Mouse (Mus musculus): ENCODE results near the gene Dimt1. TPM values are rescaled to one million over a fixed set of nuclear protein-coding genes. Genes with fewer than 3 reads are reported as not detected.
"Not testable (repeated sequence)": the region's sequence is repeated elsewhere in the genome, so short reads cannot be mapped to it uniquely, and the experiment has no call there.

The Dimt1 gene
- total RNA-seq (2022), result 10 to 100 TPM; 19.8 to 30.2 (median 22.3) TPM

DNA sequence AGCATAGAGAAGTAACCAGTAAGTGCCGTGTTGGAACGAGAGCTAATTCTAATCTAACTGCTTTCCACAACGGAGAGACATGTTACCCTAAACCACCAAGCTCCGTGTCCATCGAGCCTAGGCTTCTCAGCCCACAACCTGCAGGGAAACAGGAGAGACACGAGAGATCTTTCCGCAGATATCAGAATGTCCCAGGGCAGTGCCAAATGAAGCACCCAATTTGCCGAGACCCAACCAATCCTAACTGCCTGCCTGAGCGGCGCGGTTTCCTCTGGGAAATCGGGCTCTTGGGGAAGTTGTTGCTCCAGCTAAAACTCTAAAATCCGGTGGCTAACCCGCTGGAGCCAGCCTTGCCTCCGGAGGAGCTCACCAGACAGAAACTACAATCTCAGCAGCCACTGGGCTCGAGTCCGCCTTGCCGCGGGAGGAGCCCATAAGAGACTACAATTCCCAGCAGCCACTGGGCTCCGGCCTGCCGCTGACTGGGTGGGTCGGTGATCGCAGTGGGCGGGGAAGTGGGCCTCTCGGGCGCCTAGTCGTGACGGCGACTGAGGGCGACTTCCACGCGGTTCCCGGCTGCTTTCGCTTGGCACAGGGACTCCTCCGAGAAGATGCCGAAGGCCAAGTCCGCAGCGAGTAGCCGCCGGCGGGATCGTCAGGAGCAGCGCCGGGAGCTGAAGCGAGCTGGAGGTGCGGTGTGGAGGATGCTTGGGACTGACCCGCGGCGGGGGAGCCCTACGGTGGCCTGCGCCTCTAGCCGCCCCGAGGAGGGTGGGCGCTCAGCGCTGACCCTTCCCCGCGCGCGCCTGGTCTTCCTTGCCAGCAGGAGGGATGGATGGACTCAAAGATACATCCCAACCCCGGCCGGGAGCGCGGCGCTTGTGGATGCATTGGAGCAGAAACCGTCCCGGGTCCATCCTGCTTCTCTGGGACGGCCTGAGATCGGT lies at the start of gene Dimt1:
TSS of gene Dimt1 (plus strand) at position 534 of the 947 bp plus-strand sequence.
- peak; percentile 93 to 94 for DNase-seq (ENCODE audit: low spot score in 2 of 2)

DNA sequence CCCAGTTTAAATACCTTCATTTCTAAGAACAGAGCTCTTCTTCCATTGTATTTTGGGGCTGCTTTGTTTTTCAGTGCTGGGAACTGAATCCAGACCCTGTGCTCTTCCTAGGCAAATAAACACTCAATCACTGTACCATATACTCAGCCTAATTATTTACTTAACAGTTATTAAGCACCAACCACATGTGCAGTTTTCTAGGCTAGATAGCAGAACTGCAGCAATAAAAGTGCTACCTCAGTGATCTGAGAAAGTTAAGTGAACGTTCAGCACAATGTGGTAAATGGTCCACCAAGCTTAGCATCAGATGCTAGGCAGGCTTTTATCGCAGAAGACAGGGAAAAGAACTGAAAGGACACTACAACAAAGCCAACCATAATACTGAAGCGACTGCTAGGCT lies 42.3 kb upstream of the Dimt1 start:
- no peak for DNase-seq (ENCODE audit: low spot score in 2 of 2)

DNA sequence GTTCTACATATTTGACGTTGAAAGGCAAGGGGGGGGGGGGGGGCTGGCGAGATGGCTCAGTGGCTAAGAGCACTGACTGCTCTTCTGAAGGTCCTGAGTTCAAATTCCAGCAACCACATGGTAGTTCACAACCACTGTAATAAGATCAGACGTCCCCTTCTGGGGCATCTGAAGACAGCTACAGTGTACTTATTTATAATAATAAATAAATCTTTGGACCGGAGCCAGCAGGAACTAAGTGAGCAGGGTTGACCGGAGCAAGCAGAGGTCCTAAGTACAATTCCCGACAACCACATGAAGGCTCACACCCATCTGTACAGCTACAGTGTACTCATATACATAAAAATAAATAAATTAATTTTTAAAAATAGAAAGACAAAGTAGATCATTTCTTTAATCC lies 41.8 kb upstream of the Dimt1 start:
- DNase-seq (ENCODE audit: low spot score in 2 of 2), result not testable (repeated sequence)

DNA sequence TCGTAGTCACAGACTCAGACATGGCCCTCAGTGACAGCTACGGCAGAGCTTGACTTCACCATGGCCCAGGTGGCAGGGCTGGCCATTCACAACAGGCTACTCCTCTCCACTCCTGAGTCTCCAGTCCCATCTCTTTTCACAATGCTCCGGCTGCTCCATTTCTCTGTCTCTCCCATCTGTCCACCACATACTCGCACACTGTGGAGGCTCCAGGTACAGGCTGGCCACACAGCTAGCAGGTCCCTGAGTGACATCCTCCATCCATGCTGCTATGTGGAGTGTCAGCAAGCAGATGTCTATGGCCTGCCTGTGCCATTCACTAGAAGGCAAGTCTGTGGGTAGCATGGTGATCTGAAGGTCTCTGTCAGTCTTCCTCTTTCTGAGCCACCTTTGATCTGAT lies 39.7 kb upstream of the Dimt1 start:
- DNase-seq (ENCODE audit: low spot score in 2 of 2), result no peak

DNA sequence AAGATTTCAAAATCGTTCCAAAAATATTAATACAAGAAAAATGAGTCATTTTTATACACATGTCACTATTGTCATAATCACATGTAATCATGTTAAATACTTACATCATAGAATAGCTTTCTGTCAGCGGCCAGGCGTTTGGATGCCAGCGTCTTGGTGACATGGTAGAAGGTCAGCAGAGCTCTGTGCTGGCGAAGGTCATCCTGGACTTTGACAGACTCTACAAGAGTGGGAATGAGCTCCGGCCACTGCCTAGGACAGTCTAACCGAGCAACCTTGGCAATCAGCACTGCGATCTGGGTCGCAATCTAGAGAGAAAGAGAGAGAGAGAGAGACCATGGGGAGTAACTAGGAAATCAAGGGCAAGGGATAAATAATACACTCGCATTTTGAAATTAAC lies 36.8 kb upstream of the Dimt1 start:
- no peak for DNase-seq (ENCODE audit: low spot score in 2 of 2)

DNA sequence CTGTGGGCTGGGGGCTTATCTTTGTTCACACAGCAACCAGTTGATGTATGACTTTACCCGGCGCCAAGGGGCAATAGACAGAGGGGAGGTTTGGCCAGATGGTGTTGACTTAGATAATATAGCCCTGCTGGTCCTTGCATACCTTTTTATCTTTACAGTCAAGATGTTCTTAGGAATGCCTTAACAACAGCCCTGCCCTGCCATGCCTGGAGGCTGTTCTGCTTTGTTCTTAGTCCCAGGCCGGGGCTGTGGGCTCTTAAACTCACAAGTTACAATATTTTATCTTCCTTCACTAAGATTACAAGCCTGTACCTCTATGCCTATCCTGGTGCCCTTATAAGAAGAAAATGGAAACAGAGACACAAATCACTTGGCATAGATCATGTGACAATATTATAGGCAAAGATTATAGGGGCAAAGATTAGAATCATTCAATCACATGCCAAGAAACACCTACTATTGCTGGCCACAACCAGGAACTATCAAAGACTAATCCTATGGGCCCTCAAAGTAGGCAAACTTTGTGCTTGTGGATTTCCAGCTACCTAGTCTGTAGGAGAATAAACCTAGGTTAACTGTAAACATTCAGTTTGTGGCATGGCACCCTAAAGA lies 33.7 kb upstream of the Dimt1 start:
- DNase-seq (ENCODE audit: low spot score in 2 of 2), result no peak

DNA sequence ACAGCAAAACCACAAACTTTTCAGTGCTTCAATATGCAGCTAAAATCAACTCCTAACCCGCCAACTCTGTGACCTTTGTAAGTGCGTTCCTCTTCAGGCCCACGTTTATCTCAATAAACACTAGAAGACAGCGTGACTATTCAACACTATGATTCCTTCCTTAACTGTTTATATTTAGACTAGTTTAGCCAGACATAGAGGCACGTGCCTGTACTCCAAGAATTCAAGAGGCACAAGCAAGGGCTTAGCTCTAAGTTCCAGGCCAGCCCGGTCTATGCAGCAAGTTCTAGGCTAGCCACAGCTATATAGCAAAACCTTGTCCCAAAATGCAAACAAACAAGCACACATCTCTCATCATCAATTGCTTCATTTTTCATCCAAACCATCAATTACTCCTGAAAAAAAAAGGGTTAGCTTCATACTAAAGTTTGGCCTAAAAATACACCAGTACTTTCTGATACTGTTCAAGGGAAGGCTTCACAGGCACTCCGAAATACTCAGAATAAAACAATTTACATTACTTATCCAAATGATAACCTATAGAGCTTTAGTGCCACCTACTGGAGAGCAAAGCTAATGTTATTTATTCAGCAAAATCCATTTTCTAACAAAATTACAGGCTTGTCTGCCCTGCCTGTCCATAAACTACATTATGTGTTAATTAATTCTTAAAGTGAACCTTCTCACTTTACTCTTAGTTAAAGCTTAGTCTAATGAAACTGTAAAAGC lies 28.4 kb upstream of the Dimt1 start:
- DNase-seq (ENCODE audit: low spot score in 2 of 2), result no peak

DNA sequence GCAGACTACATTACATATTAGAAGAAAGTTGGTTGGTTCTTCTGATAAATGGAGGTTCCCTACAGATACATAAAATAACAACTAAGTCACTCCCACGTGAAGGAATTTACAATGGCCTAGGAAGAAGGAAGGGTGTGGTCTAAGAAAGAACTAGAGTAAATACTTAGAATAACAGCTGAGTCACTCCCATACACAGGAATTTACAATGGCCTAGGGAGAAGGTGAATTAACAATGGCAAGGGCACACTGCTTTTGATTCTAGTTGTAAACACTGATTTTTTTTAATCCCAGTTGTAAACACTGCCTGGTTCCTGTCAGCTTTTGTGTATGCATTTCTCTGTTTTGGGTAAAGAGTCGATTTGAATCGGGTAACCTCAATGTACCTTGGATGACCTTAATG lies 21.0 kb upstream of the Dimt1 start:
- not testable (repeated sequence) for DNase-seq (ENCODE audit: low spot score in 2 of 2)

DNA sequence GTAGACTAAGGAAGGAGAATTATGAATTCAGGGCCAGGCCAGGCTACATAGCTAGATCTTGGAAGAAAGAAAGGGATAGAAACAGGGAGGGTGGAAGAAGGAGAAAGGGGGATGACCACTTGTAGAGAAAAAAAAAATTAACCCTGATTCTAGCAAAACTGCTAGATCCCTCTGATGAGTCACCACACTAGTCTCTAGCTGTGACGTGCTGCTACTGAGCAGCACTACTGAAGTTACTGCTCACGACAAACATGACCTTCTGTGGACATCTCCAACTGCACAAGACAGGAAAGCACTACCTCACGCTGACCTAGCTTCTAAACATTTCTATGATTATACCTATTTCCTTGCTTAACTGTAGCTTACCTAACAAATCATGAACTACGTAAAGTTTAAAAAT lies 18.6 kb upstream of the Dimt1 start:
- DNase-seq (ENCODE audit: low spot score in 2 of 2), result no peak

DNA sequence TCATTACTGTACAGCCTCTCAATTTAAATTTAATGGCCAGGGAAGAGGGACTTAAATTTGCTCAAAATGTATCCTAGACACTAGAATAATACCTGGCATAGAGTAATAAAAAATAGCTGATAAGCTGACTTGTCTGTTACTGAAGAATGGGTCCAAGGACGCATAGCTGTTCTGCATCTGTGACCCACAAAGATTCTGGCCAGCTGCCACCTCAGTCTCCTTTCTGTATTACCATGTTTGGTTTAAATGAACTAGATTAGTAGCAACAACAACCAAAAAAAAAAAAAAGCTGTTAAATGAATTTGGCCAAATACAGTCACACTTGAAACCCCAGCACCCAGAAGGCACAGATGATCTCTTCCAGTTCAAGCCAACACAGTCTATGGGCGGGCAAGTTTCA lies 17.7 kb upstream of the Dimt1 start:
- DNase-seq (ENCODE audit: low spot score in 2 of 2), result no peak

DNA sequence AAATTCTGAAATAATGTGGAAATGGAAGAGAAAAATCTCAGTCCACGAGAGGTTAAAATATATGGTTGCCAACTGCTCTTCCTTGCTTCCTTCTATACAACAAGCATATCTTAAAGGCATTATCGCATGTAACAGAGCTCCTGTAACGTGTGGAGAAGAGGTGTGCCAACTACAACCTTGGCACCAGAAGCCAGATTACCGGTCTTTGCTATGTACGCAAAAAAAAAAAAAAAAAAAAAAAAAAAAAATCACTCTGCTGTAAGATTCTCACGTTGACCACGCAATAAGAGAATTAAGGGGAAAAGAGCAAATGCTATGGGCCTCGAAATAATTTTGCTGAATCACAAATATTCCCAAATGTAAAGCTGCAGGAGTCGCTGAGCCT lies 11.1 kb upstream of the Dimt1 start:
- no peak for DNase-seq (ENCODE audit: low spot score in 2 of 2)

DNA sequence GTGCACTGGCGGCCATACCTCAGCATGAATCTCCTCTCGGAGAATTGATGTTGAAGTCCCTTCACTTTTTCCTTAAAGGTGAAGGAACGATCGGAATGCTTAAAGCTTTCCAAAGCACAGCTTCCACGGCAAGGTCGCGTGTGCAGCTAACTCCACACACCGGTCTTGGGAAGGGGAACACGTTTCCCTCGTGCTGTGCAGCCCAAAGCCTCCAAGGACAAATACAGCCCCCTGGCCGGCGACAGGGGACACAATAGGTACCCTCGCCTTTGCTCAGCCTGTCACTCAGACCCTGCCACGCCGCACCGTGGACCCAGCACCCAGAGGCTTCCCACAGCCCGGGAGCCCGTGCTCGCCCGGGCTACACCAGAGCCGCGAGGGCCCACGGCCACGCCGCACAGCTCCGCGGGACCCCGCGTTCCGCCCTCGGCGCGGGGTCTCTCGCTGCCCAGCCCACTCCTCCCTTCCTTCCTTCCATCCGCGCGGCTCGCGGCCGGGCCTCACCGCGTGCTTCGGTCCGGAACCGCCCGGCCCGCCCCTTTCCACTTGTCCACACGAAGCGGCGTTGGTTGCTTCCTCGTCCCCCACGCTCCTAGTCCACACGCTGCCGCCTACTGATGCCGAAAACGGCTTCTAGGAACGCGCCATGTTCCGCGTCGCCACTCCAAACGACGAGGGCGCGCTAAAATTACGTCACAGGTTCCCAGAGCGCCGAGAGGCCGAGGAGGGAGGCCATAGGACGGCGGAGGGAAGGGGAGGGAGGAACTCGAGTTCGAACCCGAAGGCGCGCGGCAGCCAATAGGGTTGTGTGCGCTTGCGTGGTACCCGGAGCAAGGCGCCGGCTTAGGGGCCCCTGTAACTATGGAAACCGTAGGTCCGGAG lies 10.4 kb upstream of the Dimt1 start, which contains the start of gene Ipo11:
TSS of gene Ipo11 (minus strand) at position 703 of the 882 bp plus-strand sequence.
- peak; percentile 91 to 92 for DNase-seq (ENCODE audit: low spot score in 2 of 2)

DNA sequence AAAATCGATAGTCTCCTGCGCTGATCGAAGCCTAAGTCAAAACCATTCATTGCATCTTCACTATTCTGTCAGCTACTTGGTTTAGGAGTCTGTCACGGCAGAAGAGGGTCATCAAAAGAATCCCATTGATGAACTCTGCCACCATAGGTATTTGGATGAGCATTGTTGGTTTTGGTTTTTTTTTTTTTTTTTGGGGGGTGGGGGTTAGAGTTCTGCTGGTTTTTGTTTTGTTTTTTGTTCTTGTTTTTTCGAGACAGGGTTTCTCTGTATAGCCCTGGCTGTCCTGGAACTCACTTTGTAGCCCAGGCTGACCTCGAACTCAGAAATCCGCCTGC lies 9.8 kb upstream of the Dimt1 start:
- no peak for DNase-seq (ENCODE audit: low spot score in 2 of 2)

DNA sequence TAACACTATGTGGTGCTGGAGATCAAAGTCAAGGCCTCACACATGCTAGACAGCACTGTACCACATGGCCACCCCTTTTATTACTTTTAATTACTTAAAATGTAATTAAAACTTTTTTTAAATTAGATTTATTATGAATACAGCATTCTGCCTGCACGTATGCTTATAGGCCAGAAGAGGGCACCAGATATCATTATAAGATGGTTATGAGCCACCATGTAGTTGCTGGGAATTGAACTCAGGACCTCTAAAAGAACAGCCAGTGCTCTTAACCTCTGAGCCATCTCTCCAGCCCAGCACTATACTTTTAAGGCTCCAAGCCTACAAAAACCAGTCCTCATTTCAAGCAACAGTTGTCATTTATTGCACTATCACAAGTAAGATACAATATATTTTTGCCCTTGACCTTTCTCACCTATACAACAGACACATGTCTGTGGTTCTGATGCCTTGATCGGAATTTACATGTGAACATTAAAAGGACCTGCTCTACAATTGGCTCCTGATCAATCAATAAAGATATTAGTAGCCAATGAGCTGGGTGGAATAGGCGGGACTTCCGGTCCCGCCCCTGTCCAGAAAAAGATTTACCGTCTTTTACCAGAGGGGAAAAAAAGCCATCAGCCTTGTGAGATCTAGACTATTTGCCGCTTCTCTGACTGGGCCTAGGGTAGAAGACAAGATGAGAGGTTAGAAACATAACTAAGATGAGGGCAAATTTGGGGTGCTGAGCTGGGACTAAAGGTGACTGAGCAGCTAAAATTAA lies 5.5 kb upstream of the Dimt1 start:
- no peak for DNase-seq (ENCODE audit: low spot score in 2 of 2)

DNA sequence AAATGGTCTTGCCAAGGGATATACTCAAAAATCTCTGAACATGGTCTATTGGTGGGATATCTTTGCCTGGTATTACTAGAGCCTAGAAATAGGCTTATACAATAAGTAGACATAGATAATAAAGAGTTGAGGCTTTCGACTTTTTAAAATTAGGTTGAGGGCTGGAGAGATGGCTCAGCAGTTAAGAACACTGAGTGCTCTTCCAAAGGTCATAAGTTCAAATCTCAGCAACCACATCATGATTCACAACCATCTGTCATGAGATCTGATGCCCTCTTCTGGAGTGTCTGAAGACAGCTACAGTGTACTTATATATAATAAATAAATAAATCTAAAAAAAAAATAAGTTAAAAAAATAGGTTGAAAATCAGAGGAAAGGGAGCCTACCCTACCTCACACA lies 4.2 kb upstream of the Dimt1 start:
- no peak for DNase-seq (ENCODE audit: low spot score in 2 of 2)

DNA sequence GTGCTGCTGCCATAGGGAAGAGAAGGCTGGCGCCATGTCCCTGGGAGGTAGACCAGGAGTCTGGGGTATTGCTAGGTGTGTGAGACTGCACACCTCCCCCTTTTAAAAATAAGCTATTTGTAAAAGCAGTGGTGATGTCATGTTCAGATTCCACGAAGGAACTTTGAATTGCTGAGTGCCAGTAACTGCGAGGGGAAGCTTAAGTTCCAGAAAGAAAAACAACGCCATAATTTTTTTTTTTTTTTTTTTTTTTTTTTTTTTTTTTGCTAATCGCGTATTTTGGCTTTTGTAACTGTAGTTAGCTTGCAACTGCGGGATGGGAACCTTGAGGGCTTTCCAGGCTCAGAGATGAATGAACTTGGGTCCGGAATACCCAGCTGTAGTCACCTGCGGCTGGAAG lies 1.4 kb upstream of the Dimt1 start:
- no peak for DNase-seq (ENCODE audit: low spot score in 2 of 2)

DNA sequence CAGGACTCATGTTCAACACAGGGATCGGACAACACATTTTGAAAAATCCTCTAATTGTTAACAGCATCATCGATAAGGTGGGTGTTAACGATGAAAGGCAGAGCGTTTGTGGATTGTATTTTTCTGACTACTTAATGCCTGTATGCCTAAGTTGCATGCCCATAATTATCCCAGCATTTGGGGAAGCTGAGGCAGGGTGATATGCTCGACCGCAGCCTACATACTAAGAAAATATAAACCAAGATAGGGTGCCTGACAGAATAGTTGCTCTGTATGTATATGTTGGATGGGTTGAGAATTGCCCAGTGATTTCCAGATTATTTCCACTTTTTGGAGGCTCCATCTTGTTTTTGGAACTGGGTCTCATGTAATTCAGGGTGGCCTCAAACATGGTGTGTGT lies 656 bp downstream of the Dimt1 start:
- no peak for DNase-seq (ENCODE audit: low spot score in 2 of 2)

DNA sequence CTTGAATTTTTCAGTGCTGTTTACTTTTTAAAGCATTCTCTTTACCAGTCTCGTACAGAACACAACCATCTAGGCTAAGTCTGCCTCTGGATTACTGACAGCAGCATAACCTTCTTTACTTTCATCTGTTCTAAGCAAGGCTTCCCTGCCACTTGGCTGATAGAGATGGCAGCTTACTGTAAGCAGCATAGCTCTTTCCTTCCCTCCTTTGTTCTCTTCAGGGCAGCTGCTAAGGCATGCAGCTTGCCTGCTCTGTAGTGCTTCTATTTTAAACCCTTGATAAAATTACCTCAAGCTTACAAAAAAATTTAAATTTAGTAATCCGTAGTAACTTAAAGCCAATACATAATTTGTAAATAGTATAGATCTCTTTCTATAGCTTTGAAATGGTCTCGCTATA lies 8.0 kb downstream of the Dimt1 start:
- no peak for DNase-seq (ENCODE audit: low spot score in 2 of 2)

DNA sequence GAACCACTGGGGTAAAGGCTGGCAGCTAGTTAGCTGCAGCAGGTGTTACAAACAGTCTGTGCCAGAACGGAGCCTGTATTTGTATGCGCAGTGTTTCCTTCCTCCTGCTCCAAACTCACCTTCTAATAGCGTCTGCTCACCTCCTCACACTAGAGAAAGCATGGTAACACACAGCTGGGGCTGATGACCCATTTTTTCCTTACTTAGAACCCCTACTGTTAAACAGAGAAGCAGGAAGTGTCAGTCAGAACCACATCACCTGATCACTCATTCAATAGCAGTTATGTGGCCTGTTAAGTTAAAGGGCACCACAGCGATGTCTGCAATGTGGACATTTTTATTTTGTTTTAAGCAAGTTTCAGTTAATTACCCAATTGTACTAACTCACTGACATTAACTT lies 10.6 kb downstream of the Dimt1 start:
- no peak for DNase-seq (ENCODE audit: low spot score in 2 of 2)

DNA sequence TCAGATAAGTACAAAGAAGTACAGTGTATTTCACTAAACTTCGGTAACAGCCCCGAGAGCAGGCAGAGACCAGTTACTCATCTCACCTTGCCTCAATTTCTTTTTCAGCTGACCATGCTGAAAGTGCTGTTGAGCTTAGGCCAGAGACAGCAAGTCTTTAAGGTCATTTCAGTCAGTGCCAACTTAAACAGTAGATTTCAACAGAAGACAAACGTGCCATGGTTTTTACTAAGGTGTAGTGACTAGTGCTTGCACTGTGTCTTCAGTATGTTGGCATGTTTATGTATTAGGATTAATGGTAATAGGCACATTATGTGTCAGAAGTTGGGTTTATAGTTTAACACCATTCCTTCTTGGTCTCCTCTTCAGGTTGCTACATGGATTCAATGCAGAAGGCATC lies 11.4 kb downstream of the Dimt1 start:
- no peak for DNase-seq (ENCODE audit: low spot score in 2 of 2)

DNA sequence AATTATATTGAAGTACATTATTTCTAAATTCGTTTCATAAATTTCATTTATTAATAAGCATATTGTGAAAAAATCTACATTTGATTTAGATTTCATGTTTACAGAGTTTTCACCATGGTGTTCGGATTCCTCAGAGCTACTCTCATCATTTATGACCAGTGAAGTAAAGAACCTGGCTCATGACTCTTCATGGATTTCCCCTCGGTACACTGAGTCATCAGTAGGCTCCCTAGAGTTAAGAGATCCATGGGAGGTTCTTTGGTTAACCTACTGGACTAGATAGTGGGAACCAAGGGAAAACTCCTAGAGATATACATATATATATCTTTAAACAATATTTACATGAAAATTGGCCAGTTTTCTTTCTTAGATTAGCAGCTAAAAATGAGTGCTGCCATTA lies 13.6 kb downstream of the Dimt1 start:
- DNase-seq (ENCODE audit: low spot score in 2 of 2), result no peak
